ENCODE assay signal across 12 mouse cellular contexts in the genomic region with DNA sequence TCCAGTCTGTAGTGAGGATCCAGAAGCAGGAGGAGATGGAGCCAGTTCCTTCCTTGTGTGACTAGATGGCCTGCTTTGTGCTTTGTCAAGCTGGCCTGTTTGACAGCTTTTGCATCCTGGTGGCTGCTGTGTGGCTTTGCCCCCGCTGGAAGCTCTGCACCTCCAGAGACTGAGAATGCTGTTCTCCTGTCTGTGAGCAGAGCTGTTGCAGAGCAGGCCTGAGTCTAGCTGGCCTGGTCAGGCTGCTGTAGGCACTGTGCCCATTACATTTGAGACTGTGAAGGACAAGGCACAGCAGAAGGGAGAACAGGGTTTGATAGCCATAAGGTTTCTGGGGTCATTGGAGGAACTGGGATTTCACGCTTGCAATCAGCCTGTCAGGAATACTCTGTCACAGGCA. TPM values are rescaled to one million over a fixed set of nuclear protein-coding genes. Genes with fewer than 3 reads are reported as not detected.
DNase-seq lines count a peak whose midpoint lies in the region; ATAC-seq and TF ChIP-seq lines count a peak whose summit lies in the region.
"Had no signal": no experiment of that assay in that cellular context is flagged by ENCODE, and none has a peak within 500 bp of the region (broad histone marks: within the 10 kb centered on the region; RNA-seq: fewer than 3 reads in every experiment).

No protein-coding gene starts in this region.

- H3K9me3 ChIP-seq in lung, embryonic 14.5 days (ENCODE audit: low read depth, low read length): no peaks in the 10 kb centered on the region
- H3K9me3 ChIP-seq in limb, embryonic 15.5 days: no peaks in the 10 kb centered on the region

- no peak for TF ChIP-seq POLR2A in lung, adult 2 months (IDR thresholded peaks at IDR 0.05; ENCODE audit: borderline replicate concordance, extremely low read depth, low read depth, low read length)

- 51% methylated on average over 2 of the region's 2 CpGs for WGBS in lung, embryonic 14.5 days
- WGBS in lung, adult 2 months: 54% methylated on average over 2 of the region's 2 CpGs
- 67% methylated on average over 2 of the region's 2 CpGs for WGBS in limb, embryonic 15.5 days

- H3K27ac ChIP-seq in lung, embryonic 14.5 days (ENCODE audit: low read depth): peak overlapping the region; percentile 66; the same call in 1 of the 2 replicates
- 0 out of 2 replicates have a peak overlapping the region, but pooled peaks have one; percentile 27 for H3K27ac ChIP-seq in limb, embryonic 15.5 days
- H3K27ac ChIP-seq: liver, embryonic 14.5 days had no signal

- no peak for DNase-seq in cerebellum, postnatal 4 days (ENCODE audit: low spot score in 2 of 2)
- DNase-seq in lung, embryonic 14.5 days: no peak
- DNase-seq in lung, adult 2 months: no peak
- peak; percentile 51 to 68 for DNase-seq in cerebellum, adult 18-20 months
- DNase-seq in frontal cortex, postnatal 14 days (ENCODE audit: low spot score in 2 of 2): no peak
- DNase-seq in yolk sac, embryonic 10.5 days (ENCODE audit: low spot score): no peak
- DNase-seq: kidney, adult 2 months had no signal

- H3K9ac ChIP-seq in lung, embryonic 14.5 days: no peak overlapping the region
- H3K9ac ChIP-seq in limb, embryonic 15.5 days: no peak overlapping the region
- H3K9ac ChIP-seq: liver, embryonic 14.5 days had no signal

- no peak overlapping the region for H3K4me3 ChIP-seq in lung, embryonic 14.5 days (ENCODE audit: low read depth, low read length)
- no peak overlapping the region for H3K4me3 ChIP-seq in lung, adult 2 months (replicated peaks; ENCODE audit: extremely low read depth, low read depth, low read length)
- no peak overlapping the region for H3K4me3 ChIP-seq in limb, embryonic 15.5 days

- no peak overlapping the region for H3K4me2 ChIP-seq in lung, embryonic 14.5 days
- no peak overlapping the region for H3K4me2 ChIP-seq in limb, embryonic 15.5 days
- H3K4me2 ChIP-seq: midbrain, embryonic 11.5 days had no signal

- no peaks in the 10 kb centered on the region for H3K36me3 ChIP-seq in lung, embryonic 14.5 days (ENCODE audit: insufficient read depth)
- H3K36me3 ChIP-seq in limb, embryonic 15.5 days: no peaks in the 10 kb centered on the region

- ATAC-seq in cerebellum, adult (ENCODE audit: insufficient number of reproducible peaks, low FRiP score, low TSS enrichment): peak; percentile 36; the same call in 1 of the 2 replicates
- no peak for ATAC-seq in lung, embryonic 14.5 days (ENCODE audit: insufficient read depth)
- no peak for ATAC-seq in limb, embryonic 15.5 days (ENCODE audit: insufficient number of reproducible peaks, low FRiP score, low TSS enrichment, low read depth)
- ATAC-seq: hindbrain, embryonic 16.5 days had no signal

- H3K27me3 ChIP-seq in lung, embryonic 14.5 days (ENCODE audit: insufficient read depth, low read length): no peaks in the 10 kb centered on the region
- no peaks in the 10 kb centered on the region for H3K27me3 ChIP-seq in limb, embryonic 15.5 days

- TF ChIP-seq CTCF in lung, embryonic 14.5 days (IDR thresholded peaks at IDR 0.05; ENCODE audit: low read depth): no peak
- no peak for TF ChIP-seq CTCF in lung, adult 2 months (IDR thresholded peaks at IDR 0.05; ENCODE audit: insufficient read depth, low read length)

- peaks cover 43% of the 10 kb centered on the region for H3K4me1 ChIP-seq in lung, embryonic 14.5 days (ENCODE audit: insufficient read depth)
- peaks cover 53% of the 10 kb centered on the region for H3K4me1 ChIP-seq in lung, adult 2 months (ENCODE audit: control insufficient read depth, insufficient read depth, low read length)
- peaks cover 69% of the 10 kb centered on the region for H3K4me1 ChIP-seq in limb, embryonic 15.5 days

RNA-seq across cellular contexts. Expression of a gene that starts 32.1 kb away (rescaled TPM):
- 68.4 and 68.5 TPM in 2 replicates for polyA plus RNA-seq in lung, embryonic 14.5 days (2014; fragmentation: Nextera tagmentation; extraction: Ambion mirVana)
- polyA plus RNA-seq in lung, adult 2 months (2012; rRNA removed): 8.3 and 11.5 TPM in 2 replicates
- polyA plus RNA-seq in limb, embryonic 15.5 days (2015; fragmentation: Nextera tagmentation; extraction: Ambion mirVana): 59.0 and 60.9 TPM in 2 replicates

RNA-seq across cellular contexts. Expression of a gene that starts 32.6 kb away (rescaled TPM):
- 18.7 and 19.4 TPM in 2 replicates for polyA plus RNA-seq in lung, embryonic 14.5 days (2014; fragmentation: Nextera tagmentation; extraction: Ambion mirVana)
- 89.4 and 97.9 TPM in 2 replicates for polyA plus RNA-seq in lung, adult 2 months (2012; rRNA removed)
- polyA plus RNA-seq in limb, embryonic 15.5 days (2015; fragmentation: Nextera tagmentation; extraction: Ambion mirVana): 12.3 and 13.0 TPM in 2 replicates

Comparison
In these comparisons a context has a peak if more than half of its experiments do, and no peak if none do; other contexts are left out.
1. DNase-seq: peak in cerebellum, adult 18-20 months (2 of 2); none in cerebellum, postnatal 4 days (0 of 2), lung, embryonic 14.5 days (single experiment), lung, adult 2 months (single experiment), frontal cortex, postnatal 14 days (0 of 2) and yolk sac, embryonic 10.5 days (single experiment).